Mouse (Mus musculus) lung, postnatal 0 days (tissue): ENCODE measurements around the gene Ak8. TPM values are rescaled to one million over a fixed set of nuclear protein-coding genes. Genes with fewer than 3 reads are reported as not detected.

ENCODE experiments used
- ATAC-seq: fragments of 200-750 bp; cut with Nextera tagmentation; 2 replicates; pipeline ENCODE4 v1.8.0; 2017; ENCODE audit warnings: moderate library complexity
- DNase-seq: peaks from one replicate; pipeline ENCODE4 v3.0.0-alpha.2; 2016; ENCODE audit warnings: low spot score
- H3K27ac ChIP-seq: fragments of 300-500 bp; sonication (generic); 2 replicates; pipeline ENCODE4 v1.5.1; 2014; ENCODE audit warnings: antibody characterized with exemption, mild to moderate bottlenecking, low read length, mixed read lengths
- H3K27me3 ChIP-seq: fragments of 300-500 bp; sonication (generic); replicated peaks from 2 replicates; pipeline ENCODE4 v1.6.1; 2014; ENCODE audit warnings: low read length, mixed read lengths; ENCODE audit not compliant: insufficient read depth
- H3K36me3 ChIP-seq: fragments of 300-500 bp; sonication (generic); 2 replicates; pipeline ENCODE4 v1.6.1; 2014; ENCODE audit warnings: low read length, mixed read lengths; ENCODE audit not compliant: insufficient read depth
- H3K4me1 ChIP-seq: fragments of 300-500 bp; sonication (generic); 2 replicates; pipeline ENCODE4 v1.6.1; 2014; ENCODE audit warnings: antibody characterized with exemption, low read depth, low read length, mixed read lengths; ENCODE audit not compliant: insufficient read depth
- H3K4me2 ChIP-seq: fragments of 300-500 bp; sonication (generic); replicated peaks from 2 replicates; pipeline ENCODE4 v1.6.1; 2014; ENCODE audit warnings: low read depth, mild to moderate bottlenecking, low read length, moderate library complexity, mixed read lengths
- H3K4me3 ChIP-seq: fragments of 300-500 bp; sonication (generic); 2 replicates; pipeline ENCODE4 v1.5.1; 2014; ENCODE audit warnings: low read depth, low read length
- H3K9ac ChIP-seq: fragments of 300-500 bp; sonication (generic); replicated peaks from 2 replicates; pipeline ENCODE4 v1.6.1; 2014; ENCODE audit warnings: low read depth, mild to moderate bottlenecking
- H3K9me3 ChIP-seq: fragments of 300-500 bp; sonication (generic); 2 replicates; pipeline ENCODE4 v1.6.1; 2016; ENCODE audit warnings: low read length, mixed read lengths
- CTCF ChIP-seq: IDR thresholded peaks from 2 replicates; pipeline ENCODE4 v1.5.1; 2016; ENCODE audit warnings: antibody characterized with exemption, mild to moderate bottlenecking
- EP300 ChIP-seq: IDR thresholded peaks from 2 replicates; pipeline ENCODE4 v1.6.1; 2016; ENCODE audit warnings: antibody characterized with exemption, mild to moderate bottlenecking, control low read depth
- WGBS: fragments of 180-500 bp; shearing (Covaris S2); extraction: QIAGEN DNeasy Blood & Tissue Kit; methylation state at CpG from one replicate; pipeline ENCODE4 v1.1.7; 2014; 5-methylcytosine and 5-hydroxymethylcytosine counted together
- polyA plus RNA-seq: library from polyadenylated mRNA; unstranded; fragments of >200 nt; fragmentation: Nextera tagmentation; extraction: Ambion mirVana; gene quantifications from 2 replicates; pipeline ENCODE4 v1.2.1, GENCODE M21; 2015

Gene Ak8
- polyA plus RNA-seq, 1 experiment from 2014 or later, result 8.7 TPM

DNA sequence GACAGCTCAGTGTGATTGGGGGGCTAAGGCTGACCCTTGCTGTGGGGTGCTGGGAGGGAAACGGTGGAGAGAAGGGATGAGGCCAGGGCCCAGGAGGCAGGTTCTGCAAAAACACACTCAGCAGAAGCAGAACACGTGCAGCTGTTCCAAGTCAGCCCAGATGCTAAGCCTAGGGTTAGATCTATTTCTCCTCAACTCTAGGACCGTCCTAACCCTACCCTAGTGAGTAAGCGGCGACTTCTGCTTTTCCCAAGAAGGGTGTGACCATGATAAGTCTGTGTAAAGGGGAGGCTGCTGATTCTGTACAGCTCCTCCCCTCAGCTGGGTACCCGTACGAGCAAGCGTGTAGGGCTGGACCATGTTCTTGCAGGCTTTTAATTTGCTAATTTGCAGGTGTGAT is 96.3 kb downstream of the Ak8 start:
- Histone ChIP-seq H3K4me1 (no peaks in the 10 kb centered on the region), H3K27ac (no peak overlapping the region), H3K9ac (no peak overlapping the region), H3K27me3 (no peaks in the 10 kb centered on the region), H3K36me3 (no peaks in the 10 kb centered on the region), H3K4me2 (no peak overlapping the region), H3K4me3 (no peak overlapping the region), H3K9me3 (no peaks in the 10 kb centered on the region)
- ATAC-seq, result 0 out of 2 replicates have a peak, but pooled peaks have one; percentile 18
- TF ChIP-seq EP300 (no peak), CTCF (no peak)
- 64% methylated on average over 8 of the region's 8 CpGs for WGBS
- DNase-seq, result peak; percentile 31

DNA sequence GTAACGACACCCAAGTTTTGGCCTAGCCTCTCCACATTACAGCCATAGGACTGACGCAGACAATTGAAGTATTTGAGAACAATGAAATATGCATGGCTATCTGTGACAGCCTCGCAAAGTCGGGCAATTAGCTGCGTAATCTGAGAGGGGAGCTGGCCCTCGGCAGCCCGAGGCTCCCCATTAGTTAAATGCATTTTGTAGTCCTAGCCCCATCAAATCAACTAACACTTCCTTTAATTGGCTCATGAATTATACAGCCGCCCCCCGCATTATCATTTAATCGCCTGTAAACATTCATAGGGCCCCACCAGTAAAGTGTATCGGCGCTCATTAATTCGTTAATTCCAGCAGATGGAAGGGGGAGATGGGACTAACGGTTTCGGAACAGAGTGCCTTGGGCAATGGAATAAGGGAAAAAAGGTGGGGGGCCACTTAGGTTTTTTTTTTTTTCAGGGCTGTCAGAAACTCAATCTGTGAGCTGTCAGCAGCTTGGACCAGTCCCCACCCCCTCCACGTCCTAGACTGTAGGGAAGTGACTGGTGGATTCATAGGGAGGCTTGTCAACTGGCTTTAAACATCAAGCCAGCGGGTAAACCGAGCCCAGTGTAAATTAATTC is 97.6 kb downstream of the Ak8 start:
- no peaks in the 10 kb centered on the region for H3K9me3 ChIP-seq
- no peaks in the 10 kb centered on the region for H3K36me3 ChIP-seq
- TF ChIP-seq CTCF (no peak), EP300 (no peak)
- H3K9ac ChIP-seq, result no peak overlapping the region
- ATAC-seq (no peak), DNase-seq (no peak)
- H3K27me3 ChIP-seq, result no peaks in the 10 kb centered on the region
- 46% methylated on average over 18 of the region's 18 CpGs for WGBS
- H3K27ac ChIP-seq, result no peak overlapping the region
- H3K4me2 ChIP-seq, result no peak overlapping the region
- no peak overlapping the region for H3K4me3 ChIP-seq
- H3K4me1 ChIP-seq, result no peaks in the 10 kb centered on the region

GRCm38 (mm10) chr2:28798390-28798789 is 98.4 kb downstream of the Ak8 start:
- Histone ChIP-seq H3K9me3 (no peaks in the 10 kb centered on the region), H3K4me2 (no peak overlapping the region), H3K9ac (no peak overlapping the region), H3K4me1 (no peaks in the 10 kb centered on the region), H3K4me3 (no peak overlapping the region), H3K27me3 (no peaks in the 10 kb centered on the region), H3K27ac (no peak overlapping the region), H3K36me3 (no peaks in the 10 kb centered on the region)
- TF ChIP-seq EP300, result no peak
- no peak for TF ChIP-seq CTCF
- ATAC-seq, result no peak
- DNase-seq, result no peak
- WGBS, result 11% methylated on average over 3 of the region's 3 CpGs

DNA sequence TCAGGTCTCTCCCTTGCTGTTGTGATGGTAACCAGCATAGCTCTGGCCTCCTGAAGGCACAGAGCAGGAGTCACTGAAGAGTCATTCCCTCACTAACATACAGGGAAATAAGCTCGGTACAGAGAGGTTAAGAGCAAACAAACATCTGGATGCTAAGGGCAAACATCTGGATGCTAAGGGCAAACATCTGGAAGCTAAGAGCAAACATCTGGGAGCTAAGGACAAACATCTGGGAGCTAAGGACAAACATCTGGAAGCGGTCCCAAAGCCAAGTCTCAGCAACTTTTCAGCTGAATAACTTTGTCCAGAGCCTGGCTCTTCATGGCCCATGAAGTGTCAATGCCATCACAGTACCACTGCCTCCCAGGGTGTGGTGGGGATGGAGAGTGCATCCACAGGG is 99.6 kb downstream of the Ak8 start:
- WGBS, result 37% methylated on average over 2 of the region's 2 CpGs
- no peak for ATAC-seq
- H3K27me3 ChIP-seq, result no peaks in the 10 kb centered on the region

DNA sequence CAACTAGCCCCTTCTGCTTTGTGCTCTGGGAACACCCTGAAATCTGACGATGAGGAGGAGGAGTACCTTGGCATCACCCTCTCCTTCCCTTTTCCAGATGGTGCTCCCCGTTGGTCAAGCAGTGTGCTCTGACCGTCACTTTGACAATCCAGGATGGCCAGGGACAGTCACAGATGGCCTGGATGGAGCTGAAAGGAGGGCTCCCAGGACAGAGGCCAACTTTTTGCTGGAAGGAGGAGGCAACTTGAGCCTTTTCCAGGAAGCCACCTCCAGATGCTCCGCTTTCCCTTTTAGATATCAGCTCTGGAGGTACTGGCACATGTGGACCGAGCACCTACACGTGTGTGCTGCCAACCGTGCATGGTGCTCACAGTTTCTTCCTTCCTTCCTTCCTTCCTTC is 103.4 kb downstream of the Ak8 start:
- Histone ChIP-seq H3K36me3 (no peaks in the 10 kb centered on the region), H3K4me2 (no peak overlapping the region), H3K27ac (no peak overlapping the region), H3K9ac (no peak overlapping the region), H3K4me1 (no peaks in the 10 kb centered on the region), H3K9me3 (no peaks in the 10 kb centered on the region), H3K27me3 (no peaks in the 10 kb centered on the region), H3K4me3 (no peak overlapping the region)
- 75% methylated on average over 7 of the region's 7 CpGs for WGBS
- TF ChIP-seq CTCF, result no peak
- TF ChIP-seq EP300, result no peak
- DNase-seq (no peak), ATAC-seq (no peak)

More for the DNA sequence above, 99.6 kb downstream of the Ak8 start:
- H3K4me2 ChIP-seq, result no peak overlapping the region
- H3K27ac ChIP-seq, result no peak overlapping the region
- no peak for DNase-seq
- H3K4me1 ChIP-seq, result no peaks in the 10 kb centered on the region
- H3K36me3 ChIP-seq, result no peaks in the 10 kb centered on the region
- no peak overlapping the region for H3K9ac ChIP-seq
- no peak for TF ChIP-seq EP300
- TF ChIP-seq CTCF, result no peak
- H3K9me3 ChIP-seq, result no peaks in the 10 kb centered on the region
- H3K4me3 ChIP-seq, result no peak overlapping the region

DNA sequence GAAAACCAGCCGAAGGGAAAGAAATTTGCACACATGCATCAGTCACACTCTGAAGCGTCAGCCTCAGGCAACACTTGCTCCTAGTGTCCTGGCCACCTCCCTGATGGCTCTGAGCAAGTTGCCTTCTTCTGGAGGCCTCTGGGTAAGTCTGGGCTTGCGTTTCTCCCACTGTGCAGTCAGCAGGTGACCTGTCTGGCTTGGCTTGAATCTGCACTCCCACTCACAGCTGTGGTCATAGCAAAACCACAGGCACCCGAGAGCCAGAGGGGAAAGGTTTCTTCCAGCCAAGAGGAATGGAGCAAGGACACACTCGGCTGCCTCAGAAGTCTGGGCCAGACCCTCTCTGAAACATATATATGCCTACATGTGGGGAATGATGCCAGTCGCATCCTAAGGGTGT is 108.9 kb downstream of the Ak8 start:
- Histone ChIP-seq H3K4me2 (no peak overlapping the region), H3K27me3 (no peaks in the 10 kb centered on the region), H3K9ac (no peak overlapping the region), H3K36me3 (no peaks in the 10 kb centered on the region), H3K9me3 (no peaks in the 10 kb centered on the region), H3K27ac (no peak overlapping the region), H3K4me1 (no peaks in the 10 kb centered on the region), H3K4me3 (no peak overlapping the region)
- ATAC-seq (no peak), DNase-seq (no peak)
- TF ChIP-seq EP300 (no peak), CTCF (no peak)
- 73% methylated on average over 6 of the region's 6 CpGs for WGBS
